Mouse (Mus musculus) forebrain, postnatal 0 days (tissue): ENCODE measurements around the gene Nrxn3. TPM values are rescaled to one million over a fixed set of nuclear protein-coding genes. Genes with fewer than 3 reads are reported as not detected.

Experiments
- ATAC-seq: fragments of 200-750 bp; cut with Nextera tagmentation; 2 replicates; pipeline ENCODE4 v1.8.0; 2017; ENCODE audit warnings: mild to moderate bottlenecking, moderate library complexity
- DNase-seq: peaks from one replicate; pipeline ENCODE4 v3.0.0-alpha.2; 2015
- H3K27ac ChIP-seq: fragments of 300-500 bp; sonication (generic); 2 replicates; pipeline ENCODE4 v1.5.1; 2014; ENCODE audit warnings: low read depth, mild to moderate bottlenecking, antibody characterized with exemption, low read length, moderate library complexity, mixed read lengths
- H3K27me3 ChIP-seq: fragments of 300-500 bp; sonication (generic); 2 replicates; pipeline ENCODE4 v1.6.1; 2014; ENCODE audit warnings: mild to moderate bottlenecking, low read length, mixed read lengths; ENCODE audit not compliant: insufficient read depth
- H3K36me3 ChIP-seq: fragments of 300-500 bp; sonication (generic); 2 replicates; pipeline ENCODE4 v1.6.1; 2014; ENCODE audit warnings: mild to moderate bottlenecking, moderate library complexity; ENCODE audit not compliant: insufficient read depth
- H3K4me1 ChIP-seq: fragments of 300-500 bp; sonication (generic); 2 replicates; pipeline ENCODE4 v1.6.1; 2014; ENCODE audit warnings: antibody characterized with exemption; ENCODE audit not compliant: insufficient read depth
- H3K4me2 ChIP-seq: fragments of 300-500 bp; sonication (generic); 2 replicates; pipeline ENCODE4 v1.6.1; 2014; ENCODE audit warnings: low read depth, mild to moderate bottlenecking, moderate library complexity
- H3K4me3 ChIP-seq: fragments of 300-500 bp; sonication (generic); 2 replicates; pipeline ENCODE4 v1.5.1; 2014; ENCODE audit warnings: low read depth, low read length, mixed read lengths
- H3K9ac ChIP-seq: fragments of 300-500 bp; sonication (generic); 2 replicates; pipeline ENCODE4 v1.6.1; 2014; ENCODE audit warnings: mild to moderate bottlenecking
- H3K9me3 ChIP-seq: fragments of 300-500 bp; sonication (generic); 2 replicates; pipeline ENCODE4 v1.6.1; 2016; ENCODE audit warnings: low read length
- CTCF ChIP-seq: sonication (generic); IDR thresholded peaks from 2 replicates; pipeline ENCODE4 v1.5.1; 2016; ENCODE audit warnings: antibody characterized with exemption, control low read depth, low read depth
- WGBS: fragments of 180-500 bp; shearing (Covaris S2); extraction: QIAGEN DNeasy Blood & Tissue Kit; methylation state at CpG from one replicate; pipeline ENCODE4 v1.1.7; 2014; 5-methylcytosine and 5-hydroxymethylcytosine counted together
- polyA plus RNA-seq: library from polyadenylated mRNA; unstranded; fragments of >200 nt; fragmentation: Nextera tagmentation; extraction: Ambion mirVana; gene quantifications from 2 replicates; pipeline ENCODE4 v1.2.1, GENCODE M21; 2015
- total RNA-seq: library from RNA; depleted of rRNA; stranded (reverse); fragments of >200 nt; gene quantifications from 2 replicates; pipeline ENCODE4 v1.2.3, GENCODE M21; 2014

The Nrxn3 gene
- total and polyA plus RNA-seq, 2 experiments from 2014 or later = 59.9 to 94.6 TPM

- Histone ChIP-seq H3K27me3 (no peaks in the 10 kb centered on the region; the same call in 1 of the 2 replicates), H3K9ac (no peak overlapping the region), H3K9me3 (no peaks in the 10 kb centered on the region), H3K27ac (no peak overlapping the region), H3K4me1 (no peaks in the 10 kb centered on the region), H3K4me2 (no peak overlapping the region), H3K36me3 (no peaks in the 10 kb centered on the region), H3K4me3 (no peak overlapping the region)
- DNase-seq = peak; percentile 14
- TF ChIP-seq CTCF = no peak
- peak; percentile 32; the same call in 1 of the 2 replicates for ATAC-seq
- WGBS = 38% methylated on average over 10 of the region's 10 CpGs
Observed at GRCm38 (mm10) chr12:89764191-89765082, 1041.8 kb downstream of the Nrxn3 start.

- H3K27ac ChIP-seq = no peak overlapping the region
- no peaks in the 10 kb centered on the region for H3K36me3 ChIP-seq
Observed at GRCm38 (mm10) chr12:89765179-89765578, 1042.5 kb downstream of the Nrxn3 start.

GRCm38 (mm10) chr12:89788794-89789193 is 1066.1 kb downstream of the Nrxn3 start:
- DNase-seq (peak; percentile 70), ATAC-seq (no peak)
- H3K4me2 ChIP-seq = no peak overlapping the region
- TF ChIP-seq CTCF = no peak
- no peaks in the 10 kb centered on the region for H3K4me1 ChIP-seq
- no peaks in the 10 kb centered on the region for H3K27me3 ChIP-seq
- no peaks in the 10 kb centered on the region for H3K9me3 ChIP-seq
- no peak overlapping the region for H3K4me3 ChIP-seq
- H3K9ac ChIP-seq = no peak overlapping the region
- 53% methylated on average over 3 of the region's 3 CpGs for WGBS
- no peaks in the 10 kb centered on the region for H3K36me3 ChIP-seq
- H3K27ac ChIP-seq = no peak overlapping the region

More at GRCm38 (mm10) chr12:89765179-89765578, 1042.5 kb downstream of the Nrxn3 start:
- H3K4me1 ChIP-seq = no peaks in the 10 kb centered on the region
- ATAC-seq (no peak), DNase-seq (no peak)
- no peaks in the 10 kb centered on the region; the same call in 1 of the 2 replicates for H3K27me3 ChIP-seq
- H3K4me3 ChIP-seq = no peak overlapping the region
- H3K4me2 ChIP-seq = no peak overlapping the region
- WGBS = 20% methylated on average over 2 of the region's 2 CpGs
- TF ChIP-seq CTCF = no peak
- H3K9me3 ChIP-seq = no peaks in the 10 kb centered on the region
- H3K9ac ChIP-seq = no peak overlapping the region

GRCm38 (mm10) chr12:89789981-89790380 is 1067.3 kb downstream of the Nrxn3 start:
- no peaks in the 10 kb centered on the region for H3K4me1 ChIP-seq
- no peaks in the 10 kb centered on the region for H3K36me3 ChIP-seq
- no peak overlapping the region for H3K4me2 ChIP-seq
- ATAC-seq = no peak
- H3K4me3 ChIP-seq = no peak overlapping the region
- no peak overlapping the region for H3K27ac ChIP-seq
- TF ChIP-seq CTCF = no peak
- no peak for DNase-seq
- H3K9ac ChIP-seq = no peak overlapping the region
- WGBS = 100% methylated on average over 1 of the region's 1 CpGs
- H3K27me3 ChIP-seq = no peaks in the 10 kb centered on the region
- H3K9me3 ChIP-seq = no peaks in the 10 kb centered on the region

GRCm38 (mm10) chr12:89791829-89792228 is 1069.2 kb downstream of the Nrxn3 start:
- DNase-seq = no peak
- Histone ChIP-seq H3K27me3 (no peaks in the 10 kb centered on the region), H3K9ac (no peak overlapping the region), H3K4me1 (no peaks in the 10 kb centered on the region), H3K9me3 (no peaks in the 10 kb centered on the region), H3K4me2 (no peak overlapping the region), H3K27ac (no peak overlapping the region), H3K4me3 (no peak overlapping the region), H3K36me3 (no peaks in the 10 kb centered on the region)
- ATAC-seq = no peak
- no peak for TF ChIP-seq CTCF
- WGBS = 90% methylated on average over 3 of the region's 3 CpGs

- Histone ChIP-seq H3K4me1 (no peaks in the 10 kb centered on the region), H3K9me3 (no peaks in the 10 kb centered on the region), H3K9ac (no peak overlapping the region), H3K27ac (no peak overlapping the region), H3K4me2 (no peak overlapping the region), H3K27me3 (no peaks in the 10 kb centered on the region), H3K4me3 (no peak overlapping the region), H3K36me3 (no peaks in the 10 kb centered on the region)
- no peak for ATAC-seq
- WGBS = 93% methylated on average over 6 of the region's 6 CpGs
- DNase-seq = no peak
- TF ChIP-seq CTCF = no peak
Observed at GRCm38 (mm10) chr12:89794741-89795140, 1072.1 kb downstream of the Nrxn3 start.

GRCm38 (mm10) chr12:89808217-89808616 is 1085.5 kb downstream of the Nrxn3 start:
- Histone ChIP-seq H3K4me2 (no peak overlapping the region), H3K27me3 (peaks cover 9% of the 10 kb centered on the region; the same call in 1 of the 2 replicates), H3K9me3 (no peaks in the 10 kb centered on the region), H3K4me3 (no peak overlapping the region), H3K4me1 (0 out of 2 replicates have a peak, but pooled peaks cover 6% of the 10 kb centered on the region), H3K9ac (no peak overlapping the region), H3K36me3 (no peaks in the 10 kb centered on the region), H3K27ac (no peak overlapping the region)
- ATAC-seq (no peak), DNase-seq (no peak)
- peak; percentile 63 for TF ChIP-seq CTCF
- 65% methylated on average over 3 of the region's 3 CpGs for WGBS
